Mouse (Mus musculus) heart, embryonic 13.5 days (tissue): ENCODE measurements around the gene Yeats4. TPM values are rescaled to one million over a fixed set of nuclear protein-coding genes. Genes with fewer than 3 reads are reported as not detected.

Source experiments
- ATAC-seq: fragments of 200-750 bp; cut with Nextera tagmentation; 2 replicates; pipeline ENCODE4 v1.8.0; 2017; ENCODE audit warnings: moderate TSS enrichment; ENCODE audit not compliant: insufficient number of reproducible peaks, low FRiP score, low TSS enrichment; ENCODE audit errors: extremely low read depth
- H3K27ac ChIP-seq: fragments of 300-500 bp; sonication (generic); replicated peaks from 2 replicates; pipeline ENCODE4 v1.5.1; 2015; ENCODE audit warnings: moderate library complexity, mild to moderate bottlenecking, inconsistent platforms
- H3K27me3 ChIP-seq: fragments of 300-500 bp; sonication (generic); replicated peaks from 2 replicates; pipeline ENCODE4 v1.6.1; 2015; ENCODE audit warnings: mild to moderate bottlenecking, inconsistent platforms
- H3K36me3 ChIP-seq: fragments of 300-500 bp; sonication (generic); 2 replicates; pipeline ENCODE4 v1.6.1; 2015; ENCODE audit warnings: mild to moderate bottlenecking, inconsistent platforms
- H3K4me1 ChIP-seq: fragments of 300-500 bp; sonication (generic); 2 replicates; pipeline ENCODE4 v1.6.1; 2015; ENCODE audit warnings: inconsistent platforms
- H3K4me2 ChIP-seq: fragments of 300-500 bp; sonication (generic); 2 replicates; pipeline ENCODE4 v1.6.1; 2015; ENCODE audit warnings: inconsistent platforms, mild to moderate bottlenecking, moderate library complexity
- H3K4me3 ChIP-seq: fragments of 300-500 bp; sonication (generic); 2 replicates; pipeline ENCODE4 v1.5.1; 2015; ENCODE audit warnings: moderate library complexity, mild to moderate bottlenecking, inconsistent platforms
- H3K9ac ChIP-seq: fragments of 300-500 bp; sonication (generic); 2 replicates; pipeline ENCODE4 v1.6.1; 2015; ENCODE audit warnings: inconsistent platforms, mild to moderate bottlenecking, moderate library complexity
- H3K9me3 ChIP-seq: fragments of 300-500 bp; sonication (generic); 2 replicates; pipeline ENCODE4 v1.6.1; 2016; ENCODE audit warnings: inconsistent platforms
- WGBS: fragments of 180-500 bp; shearing (Covaris S2); methylation state at CpG from one replicate; pipeline ENCODE4 v1.1.7; 2015; ENCODE audit warnings: mixed read lengths; 5-methylcytosine and 5-hydroxymethylcytosine counted together
- polyA plus RNA-seq: library from polyadenylated mRNA; unstranded; fragments of >200 nt; fragmentation: Nextera tagmentation; extraction: Ambion mirVana; gene quantifications from 2 replicates; pipeline ENCODE4 v1.2.1, GENCODE M21; 2015

The Yeats4 gene
- polyA plus RNA-seq, 1 experiment from 2014 or later, result 46.6 TPM

DNA sequence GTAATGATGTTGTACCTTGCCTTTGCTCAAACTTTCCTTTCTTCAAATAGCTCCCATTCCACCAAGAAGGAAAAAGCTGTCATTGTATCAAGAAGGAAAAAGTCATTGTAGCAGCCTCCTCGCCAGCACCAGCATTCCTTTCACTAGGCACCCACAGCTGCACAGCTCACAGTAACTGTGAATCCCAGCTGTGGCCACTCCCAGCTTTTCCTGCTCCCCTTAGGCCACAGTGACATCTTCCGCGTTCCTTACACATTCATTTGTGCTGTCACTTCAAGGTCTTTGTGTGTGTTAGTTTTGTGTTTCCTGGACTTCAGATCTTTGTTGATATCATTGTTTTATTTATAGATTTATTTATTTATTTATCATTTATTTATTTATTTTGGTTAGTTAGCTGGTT lies 52.2 kb downstream of the Yeats4 start:
- no peak overlapping the region for H3K4me3 ChIP-seq
- ATAC-seq, result no peak
- H3K4me1 ChIP-seq, result peaks cover 23% of the 10 kb centered on the region
- H3K36me3 ChIP-seq, result no peaks in the 10 kb centered on the region
- H3K27me3 ChIP-seq, result no peaks in the 10 kb centered on the region
- 27% methylated on average over 3 of the region's 3 CpGs for WGBS
- H3K9ac ChIP-seq, result no peak overlapping the region
- no peaks in the 10 kb centered on the region for H3K9me3 ChIP-seq
- no peak overlapping the region for H3K4me2 ChIP-seq
- no peak overlapping the region for H3K27ac ChIP-seq

DNA sequence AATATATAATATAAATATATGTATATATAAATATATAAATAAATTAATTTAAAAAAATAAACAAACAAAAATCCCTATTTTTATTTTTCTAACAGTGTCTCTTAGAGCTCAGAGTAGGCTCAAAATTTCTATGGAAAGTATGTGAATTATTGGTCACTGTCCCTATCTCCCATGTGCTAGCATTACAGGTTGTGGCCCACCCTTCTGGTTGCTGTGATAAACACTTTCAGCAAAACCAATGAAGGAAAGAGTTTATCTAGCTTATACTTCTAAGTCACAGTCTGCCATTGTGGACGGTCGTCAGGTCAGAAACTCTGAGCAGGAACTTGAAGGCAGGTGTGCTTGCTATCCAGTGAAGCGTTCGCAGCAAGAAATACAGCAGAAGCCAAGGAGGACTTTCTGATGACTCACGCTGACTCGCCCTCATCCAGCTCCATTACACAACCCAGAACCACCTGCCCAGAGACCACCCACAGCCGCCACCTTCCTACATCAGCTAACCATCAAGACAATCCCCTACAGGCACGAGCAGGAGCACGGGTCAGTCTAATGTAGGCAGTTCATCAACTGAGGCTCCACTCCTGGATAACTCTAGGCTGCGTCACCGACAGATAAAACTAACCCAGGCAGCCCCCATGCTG lies 57.4 kb downstream of the Yeats4 start:
- 82% methylated on average over 11 of the region's 11 CpGs for WGBS
- Histone ChIP-seq H3K4me2 (no peak overlapping the region), H3K36me3 (no peaks in the 10 kb centered on the region), H3K27ac (no peak overlapping the region), H3K27me3 (no peaks in the 10 kb centered on the region), H3K4me3 (no peak overlapping the region), H3K4me1 (peaks cover 10% of the 10 kb centered on the region), H3K9me3 (no peaks in the 10 kb centered on the region), H3K9ac (no peak overlapping the region)
- ATAC-seq, result peak; percentile 42; the same call in 1 of the 2 replicates

Other genes with a start within 250 kb of the Yeats4 start
- 0.19 and 0.47 TPM in 2 replicates for gene Best3, start 238.2 kb downstream of the Yeats4 start, polyA plus RNA-seq
- 56.8 and 65.1 TPM in 2 replicates for gene Lrrc10, start 179.2 kb downstream of the Yeats4 start, polyA plus RNA-seq
- gene Cct2, start 160.7 kb downstream of the Yeats4 start, polyA plus RNA-seq, result 171 and 188 TPM in 2 replicates
- gene Frs2, start 76.0 kb downstream of the Yeats4 start, polyA plus RNA-seq, result 14.7 and 16.2 TPM in 2 replicates
- not detected in 2 replicates for gene 9530003J23Rik, start 14.2 kb upstream of the Yeats4 start, polyA plus RNA-seq
- 90.5 and 115 TPM in 2 replicates for gene Lyz2, start 57.8 kb upstream of the Yeats4 start, polyA plus RNA-seq
- 8.6 and 12.2 TPM in 2 replicates for gene Lyz1, start 68.4 kb upstream of the Yeats4 start, polyA plus RNA-seq
- 76.7 and 91.9 TPM in 2 replicates for gene Cpsf6, start 155.5 kb upstream of the Yeats4 start, polyA plus RNA-seq